Mouse (Mus musculus): ENCODE results near the gene Mia2.

The Mia2 gene

GRCm38 (mm10) chr12:59106491-59106890, 10.9 kb downstream of the Mia2 start:
- DNase-seq, result no peak

GRCm38 (mm10) chr12:59107926-59108325, 12.3 kb downstream of the Mia2 start:
- no peak for DNase-seq

- DNase-seq, result no peak
These were observed 21.6 kb downstream of the Mia2 start for GRCm38 (mm10) chr12:59117184-59117583.

GRCm38 (mm10) chr12:59125426-59125825, 29.8 kb downstream of the Mia2 start:
- DNase-seq, result no peak

- DNase-seq, result no peak
These were observed 32.9 kb downstream of the Mia2 start for GRCm38 (mm10) chr12:59128501-59128900.

GRCm38 (mm10) chr12:59129038-59129437, 33.4 kb downstream of the Mia2 start:
- peak; percentile 42 for DNase-seq

- peak; percentile 52 for DNase-seq
These were observed 34.0 kb downstream of the Mia2 start for GRCm38 (mm10) chr12:59129592-59129991.

- DNase-seq, result no peak
These were observed 34.6 kb downstream of the Mia2 start for GRCm38 (mm10) chr12:59130249-59130648.

GRCm38 (mm10) chr12:59130651-59131577, 35.3 kb downstream of the Mia2 start:
- DNase-seq, result peak; percentile 94

- no peak for DNase-seq
These were observed 36.0 kb downstream of the Mia2 start for GRCm38 (mm10) chr12:59131578-59131946.

- DNase-seq, result no peak
These were observed 36.9 kb downstream of the Mia2 start for GRCm38 (mm10) chr12:59132462-59132861.

- peak; percentile 11 for DNase-seq
These were observed 37.3 kb downstream of the Mia2 start for GRCm38 (mm10) chr12:59132940-59133339.

- no peak for DNase-seq
These were observed 37.9 kb downstream of the Mia2 start for GRCm38 (mm10) chr12:59133437-59133999.

- no peak for DNase-seq
These were observed 39.5 kb downstream of the Mia2 start for GRCm38 (mm10) chr12:59135096-59135495.

- DNase-seq, result no peak
These were observed 40.1 kb downstream of the Mia2 start for GRCm38 (mm10) chr12:59135533-59136300.

- DNase-seq, result no peak
These were observed 41.4 kb downstream of the Mia2 start for GRCm38 (mm10) chr12:59137031-59137430.

GRCm38 (mm10) chr12:59139372-59139771, 43.8 kb downstream of the Mia2 start:
- DNase-seq, result no peak

GRCm38 (mm10) chr12:59145130-59145529, 49.5 kb downstream of the Mia2 start:
- DNase-seq, result no peak

GRCm38 (mm10) chr12:59149691-59150090, 54.1 kb downstream of the Mia2 start:
- DNase-seq, result no peak

GRCm38 (mm10) chr12:59161091-59161490, 65.5 kb downstream of the Mia2 start:
- DNase-seq, result no peak

- no peak for DNase-seq
These were observed 67.2 kb downstream of the Mia2 start for GRCm38 (mm10) chr12:59162797-59163196.

GRCm38 (mm10) chr12:59164522-59164921, 68.9 kb downstream of the Mia2 start:
- DNase-seq, result no peak

- no peak for DNase-seq
These were observed 71.0 kb downstream of the Mia2 start for GRCm38 (mm10) chr12:59166557-59166956.

GRCm38 (mm10) chr12:59169935-59170334, 74.3 kb downstream of the Mia2 start:
- DNase-seq, result no peak

All from cerebellum, adult 9-10 months (tissue).